Mouse (Mus musculus) lung, adult 2 months (tissue): ENCODE results near the gene Aatk.

Experiments used
- CTCF ChIP-seq: fragments of 200-500 bp; IDR thresholded peaks from 2 replicates; pipeline ENCODE4 v1.5.1; 2011; ENCODE audit warnings: mild to moderate bottlenecking, low read length, control low read depth; ENCODE audit not compliant: insufficient read depth
- POLR2A ChIP-seq: fragments of 200-500 bp; IDR thresholded peaks from 2 replicates; pipeline ENCODE4 v1.6.1; 2011; ENCODE audit warnings: low read depth, mild to moderate bottlenecking, control low read depth, low read length, borderline replicate concordance; ENCODE audit errors: extremely low read depth

DNA sequence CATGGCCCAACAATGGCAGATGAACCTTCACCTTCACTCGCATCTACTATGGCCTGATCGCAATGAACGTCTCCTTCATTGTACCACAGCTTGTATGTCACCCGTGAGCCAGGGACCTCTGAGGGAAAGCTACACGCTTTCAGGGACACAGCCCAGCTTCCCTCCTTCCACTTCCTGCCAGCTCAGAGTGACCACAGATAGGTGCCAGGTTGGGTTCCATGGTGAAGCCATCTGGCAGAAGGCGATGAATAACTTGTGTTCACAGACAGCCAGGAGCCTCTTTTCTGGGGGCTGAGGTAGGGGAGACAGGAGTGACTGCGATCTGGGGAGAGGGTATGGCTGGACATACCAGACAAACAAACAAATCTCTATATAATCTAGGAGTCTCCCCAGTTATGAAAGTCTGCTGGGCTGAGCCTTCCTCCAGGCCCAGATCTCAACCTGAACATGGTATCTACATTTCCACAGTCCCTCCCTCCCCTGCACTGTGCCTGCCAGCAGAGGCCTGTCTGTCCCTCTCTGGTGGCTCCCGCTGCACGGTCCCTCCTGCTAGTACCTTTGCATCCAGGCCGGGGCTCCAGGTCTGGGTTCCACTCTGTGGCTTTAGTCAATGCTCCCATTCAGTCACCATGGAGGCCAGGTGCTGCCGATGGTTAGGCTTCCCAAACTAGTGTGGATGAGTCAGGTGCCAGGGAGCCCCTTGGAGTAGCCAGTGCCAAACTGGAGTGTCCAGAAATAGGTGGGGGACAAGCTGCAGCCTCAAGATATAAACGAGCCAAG is 9.2 kb upstream of the Aatk start:
- TF ChIP-seq CTCF (no peak), POLR2A (no peak)
